Mouse (Mus musculus): Measurements from ENCODE around the gene Gm11627. TPM values are rescaled to one million over a fixed set of nuclear protein-coding genes. Genes with fewer than 3 reads are reported as not detected.

Gene Gm11627
- polyA plus RNA-seq, 1 experiment from 2014 or later = 9.8 TPM

DNA sequence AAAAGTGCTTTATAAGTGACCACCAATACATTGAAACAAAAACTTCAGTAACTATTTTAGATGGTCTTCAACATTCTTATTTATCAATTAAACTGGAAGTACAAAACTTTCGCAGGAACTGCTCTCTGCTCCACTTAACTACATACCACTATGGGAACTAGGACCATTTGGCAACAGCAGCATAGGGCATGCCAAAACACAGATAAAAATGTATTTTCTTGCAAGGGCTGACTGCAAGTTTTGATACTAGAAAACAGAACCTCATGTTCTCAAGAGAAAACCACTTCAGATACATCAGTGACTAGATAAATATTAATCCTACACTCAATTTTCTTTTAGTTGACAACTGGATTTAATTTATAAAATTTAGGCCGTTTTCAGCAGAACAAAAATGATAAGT lies 45.2 kb downstream of the Gm11627 start:
- no peak for ATAC-seq
- Histone ChIP-seq H3K9ac (ENCODE audit: low read length) (no peak overlapping the region), H3K4me3 (ENCODE audit: low read depth, low read length) (no peak overlapping the region), H3K27ac (ENCODE audit: low read depth, low read length) (no peak overlapping the region), H3K4me1 (ENCODE audit: control insufficient read depth, insufficient read depth, low read length) (no peaks in the 10 kb centered on the region), H3K4me2 (ENCODE audit: low read length) (no peak overlapping the region), H3K36me3 (ENCODE audit: control insufficient read depth, insufficient read depth, low read length) (peaks cover 16% of the 10 kb centered on the region), H3K27me3 (replicated peaks; ENCODE audit: control insufficient read depth, insufficient read depth, low read length) (no peaks in the 10 kb centered on the region), H3K9me3 (replicated peaks; ENCODE audit: control insufficient read depth, low read length) (no peaks in the 10 kb centered on the region)
- no peak for DNase-seq (ENCODE audit: low spot score)
- 97% methylated on average over 2 of the region's 2 CpGs for WGBS

DNA sequence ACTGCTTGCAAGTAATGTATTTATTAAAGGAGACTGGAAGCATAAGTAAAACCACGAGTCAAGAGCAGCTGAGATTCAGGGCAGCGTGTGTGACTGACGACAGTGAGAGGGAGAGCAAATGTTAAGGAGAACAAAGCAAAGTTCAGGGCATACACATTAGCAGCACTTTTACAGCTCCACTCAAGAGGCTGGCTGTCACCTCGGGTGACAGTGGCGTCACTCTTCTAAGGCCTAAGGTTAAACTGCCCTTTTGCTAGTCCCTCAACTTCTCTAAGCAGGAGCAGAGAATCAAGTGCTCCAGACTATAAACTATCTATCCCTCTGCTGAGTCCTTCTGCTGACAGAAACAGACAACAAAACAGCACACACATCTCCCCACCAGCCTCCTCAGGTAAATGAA lies 47.8 kb downstream of the Gm11627 start:
- DNase-seq (ENCODE audit: low spot score) (no peak), ATAC-seq (no peak)
- whole genome bisulfite sequencing = 69% methylated on average over 5 of the region's 5 CpGs
- no peaks in the 10 kb centered on the region for H3K9me3 ChIP-seq (replicated peaks; ENCODE audit: control insufficient read depth, low read length)
- H3K9ac ChIP-seq (ENCODE audit: low read length) = no peak overlapping the region
- no peak overlapping the region for H3K27ac ChIP-seq (ENCODE audit: low read depth, low read length)
- no peaks in the 10 kb centered on the region for H3K4me1 ChIP-seq (ENCODE audit: control insufficient read depth, insufficient read depth, low read length)
- no peaks in the 10 kb centered on the region for H3K27me3 ChIP-seq (replicated peaks; ENCODE audit: control insufficient read depth, insufficient read depth, low read length)
- H3K4me3 ChIP-seq (ENCODE audit: low read depth, low read length) = no peak overlapping the region
- no peak overlapping the region for H3K4me2 ChIP-seq (ENCODE audit: low read length)
- peaks cover 3% of the 10 kb centered on the region; the same call in 1 of the 2 replicates for H3K36me3 ChIP-seq (ENCODE audit: control insufficient read depth, insufficient read depth, low read length)

Other genes starting within 250 kb of the Gm11627 start
- 1.8 and 2.1 TPM in 2 replicates for gene Slc4a1, start 213.3 kb downstream of the Gm11627 start, polyA plus RNA-seq (2014; fragmentation: Nextera tagmentation; extraction: Ambion mirVana)
- gene Rundc3a, start 186.1 kb downstream of the Gm11627 start, polyA plus RNA-seq (2014; fragmentation: Nextera tagmentation; extraction: Ambion mirVana) = 115 and 125 TPM in 2 replicates
- gene Slc25a39, start 171.5 kb downstream of the Gm11627 start, polyA plus RNA-seq (2014; fragmentation: Nextera tagmentation; extraction: Ambion mirVana) = 145 and 149 TPM in 2 replicates
- 28.6 and 38.8 TPM in 2 replicates for gene Grn, start 149.1 kb downstream of the Gm11627 start, polyA plus RNA-seq (2014; fragmentation: Nextera tagmentation; extraction: Ambion mirVana)
- gene Fam171a2, start 131.8 kb downstream of the Gm11627 start, polyA plus RNA-seq (2014; fragmentation: Nextera tagmentation; extraction: Ambion mirVana) = 26.0 and 27.8 TPM in 2 replicates
- 4.3 and 5.3 TPM in 2 replicates for gene Itga2b, start 109.3 kb downstream of the Gm11627 start, polyA plus RNA-seq (2014; fragmentation: Nextera tagmentation; extraction: Ambion mirVana)
- gene Gpatch8, start 23.1 kb downstream of the Gm11627 start, polyA plus RNA-seq (2014; fragmentation: Nextera tagmentation; extraction: Ambion mirVana) = 32.6 and 47.7 TPM in 2 replicates
- 18.6 and 19.2 TPM in 2 replicates for gene Fzd2, start 24.9 kb upstream of the Gm11627 start, polyA plus RNA-seq (2014; fragmentation: Nextera tagmentation; extraction: Ambion mirVana)
- 0.09 and 0.14 TPM in 2 replicates for gene Meioc, start 84.3 kb upstream of the Gm11627 start, polyA plus RNA-seq (2014; fragmentation: Nextera tagmentation; extraction: Ambion mirVana)
- gene Ccdc43, start 118.3 kb upstream of the Gm11627 start, polyA plus RNA-seq (2014; fragmentation: Nextera tagmentation; extraction: Ambion mirVana) = 39.4 and 42.6 TPM in 2 replicates
- 10.0 and 12.5 TPM in 2 replicates for gene Adam11, start 182.0 kb upstream of the Gm11627 start, polyA plus RNA-seq (2014; fragmentation: Nextera tagmentation; extraction: Ambion mirVana)
- gene Gjc1, start 240.2 kb upstream of the Gm11627 start, polyA plus RNA-seq (2014; fragmentation: Nextera tagmentation; extraction: Ambion mirVana) = 41.5 and 47.0 TPM in 2 replicates